Mouse (Mus musculus) neural tube, embryonic 11.5 days (tissue): Measurements from ENCODE around the gene Apoe. TPM values are rescaled to one million over a fixed set of nuclear protein-coding genes. Genes with fewer than 3 reads are reported as not detected.

Experiments
- ATAC-seq: fragments of 200-750 bp; cut with Nextera tagmentation; 2 replicates; pipeline ENCODE4 v1.8.0; 2017; ENCODE audit warnings: moderate number of reproducible peaks, mild to moderate bottlenecking, moderate TSS enrichment, moderate library complexity; ENCODE audit not compliant: insufficient read depth, low FRiP score, low TSS enrichment
- DNase-seq: peaks from one replicate; pipeline ENCODE4 v3.0.0-alpha.2; 2015; ENCODE audit warnings: low spot score
- H3K27ac ChIP-seq: fragments of 300-500 bp; sonication (generic); 2 replicates; pipeline ENCODE4 v1.5.1; 2014; ENCODE audit warnings: low read depth, mild to moderate bottlenecking, low read length
- H3K27me3 ChIP-seq: fragments of 300-500 bp; sonication (generic); 2 replicates; pipeline ENCODE4 v1.6.1; 2014; ENCODE audit warnings: mild to moderate bottlenecking, low read length, mixed read lengths; ENCODE audit not compliant: control insufficient read depth, insufficient read depth
- H3K36me3 ChIP-seq: fragments of 300-500 bp; sonication (generic); 2 replicates; pipeline ENCODE4 v1.6.1; 2014; ENCODE audit warnings: mild to moderate bottlenecking, low read length, moderate library complexity, mixed read lengths; ENCODE audit not compliant: control insufficient read depth, insufficient read depth
- H3K4me1 ChIP-seq: fragments of 300-500 bp; sonication (generic); 2 replicates; pipeline ENCODE4 v1.6.1; 2014; ENCODE audit warnings: low read length, mixed read lengths; ENCODE audit not compliant: control insufficient read depth, insufficient read depth
- H3K4me2 ChIP-seq: fragments of 300-500 bp; sonication (generic); 2 replicates; pipeline ENCODE4 v1.6.1; 2014; ENCODE audit warnings: low read depth, mild to moderate bottlenecking, moderate library complexity
- H3K4me3 ChIP-seq: fragments of 300-500 bp; sonication (generic); 2 replicates; pipeline ENCODE4 v1.5.1; 2014; ENCODE audit warnings: low read depth, low read length
- H3K9ac ChIP-seq: fragments of 300-500 bp; sonication (generic); 2 replicates; pipeline ENCODE4 v1.6.1; 2014; ENCODE audit warnings: mild to moderate bottlenecking, low read length
- H3K9me3 ChIP-seq: fragments of 300-500 bp; sonication (generic); 2 replicates; pipeline ENCODE4 v1.6.1; 2016; ENCODE audit warnings: low read length; ENCODE audit not compliant: control insufficient read depth
- WGBS: fragments of 180-500 bp; shearing (Covaris S2); extraction: QIAGEN DNeasy Blood & Tissue Kit; methylation state at CpG from one replicate; pipeline ENCODE4 v1.1.7; 2014; 5-methylcytosine and 5-hydroxymethylcytosine counted together
- polyA plus RNA-seq: library from polyadenylated mRNA; unstranded; fragments of >200 nt; fragmentation: Nextera tagmentation; extraction: Ambion mirVana; gene quantifications from 2 replicates; pipeline ENCODE4 v1.2.1, GENCODE M21; 2014

Apoe gene
- polyA plus RNA-seq, 1 experiment from 2014 or later = 125 TPM

DNA sequence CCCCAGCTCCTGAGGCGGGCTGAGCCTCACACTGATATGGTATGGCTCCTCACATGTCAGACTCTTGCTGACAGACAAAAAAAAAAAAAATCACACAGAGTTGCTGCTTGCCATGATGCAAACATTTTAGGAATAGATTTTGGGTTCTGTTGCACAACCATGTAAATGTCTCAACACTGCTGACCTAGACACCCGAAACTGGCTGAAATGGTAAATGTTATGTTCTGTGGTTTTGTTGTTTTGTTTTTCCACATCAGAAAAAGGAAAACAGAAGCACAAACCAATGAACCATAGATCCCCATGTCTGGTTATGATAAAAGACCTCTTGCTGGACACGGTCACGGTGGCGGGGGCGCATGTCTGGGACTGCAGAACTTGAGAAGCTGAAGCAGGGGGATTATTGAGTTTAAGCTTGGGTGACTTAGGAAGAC, 15.2 kb downstream of the Apoe start:
- DNase-seq = no peak
- Histone ChIP-seq H3K9ac (no peak overlapping the region), H3K27ac (no peak overlapping the region), H3K4me2 (no peak overlapping the region), H3K9me3 (no peaks in the 10 kb centered on the region), H3K36me3 (no peaks in the 10 kb centered on the region), H3K4me3 (no peak overlapping the region), H3K4me1 (no peaks in the 10 kb centered on the region), H3K27me3 (no peaks in the 10 kb centered on the region)
- 86% methylated on average over 6 of the region's 6 CpGs for WGBS
- ATAC-seq = no peak

DNA sequence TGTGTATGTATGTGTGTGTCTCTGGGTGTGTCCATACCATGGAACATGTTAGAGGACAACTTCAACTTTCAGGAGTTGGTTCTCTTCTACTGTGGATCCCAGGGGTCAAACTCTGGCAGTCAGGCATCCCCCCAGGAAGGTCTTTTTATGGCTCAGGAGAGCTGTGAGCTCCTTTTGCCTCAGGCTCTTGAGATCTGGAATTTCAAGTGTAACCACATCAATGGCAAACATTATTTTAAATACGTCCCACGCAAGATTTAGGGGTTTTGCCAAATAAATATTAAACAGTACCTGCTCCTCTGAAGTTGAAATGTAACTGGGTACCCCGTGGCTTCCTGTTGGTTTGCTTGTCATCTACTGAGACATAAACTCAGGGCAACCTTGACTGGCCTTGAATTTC, 16.0 kb downstream of the Apoe start:
- no peaks in the 10 kb centered on the region for H3K4me1 ChIP-seq
- no peak overlapping the region for H3K4me3 ChIP-seq
- H3K9ac ChIP-seq = no peak overlapping the region
- H3K27ac ChIP-seq = no peak overlapping the region
- no peaks in the 10 kb centered on the region for H3K9me3 ChIP-seq
- no peaks in the 10 kb centered on the region for H3K36me3 ChIP-seq
- DNase-seq (no peak), ATAC-seq (no peak)
- H3K27me3 ChIP-seq = no peaks in the 10 kb centered on the region
- 79% methylated on average over 3 of the region's 3 CpGs for WGBS
- no peak overlapping the region for H3K4me2 ChIP-seq

DNA sequence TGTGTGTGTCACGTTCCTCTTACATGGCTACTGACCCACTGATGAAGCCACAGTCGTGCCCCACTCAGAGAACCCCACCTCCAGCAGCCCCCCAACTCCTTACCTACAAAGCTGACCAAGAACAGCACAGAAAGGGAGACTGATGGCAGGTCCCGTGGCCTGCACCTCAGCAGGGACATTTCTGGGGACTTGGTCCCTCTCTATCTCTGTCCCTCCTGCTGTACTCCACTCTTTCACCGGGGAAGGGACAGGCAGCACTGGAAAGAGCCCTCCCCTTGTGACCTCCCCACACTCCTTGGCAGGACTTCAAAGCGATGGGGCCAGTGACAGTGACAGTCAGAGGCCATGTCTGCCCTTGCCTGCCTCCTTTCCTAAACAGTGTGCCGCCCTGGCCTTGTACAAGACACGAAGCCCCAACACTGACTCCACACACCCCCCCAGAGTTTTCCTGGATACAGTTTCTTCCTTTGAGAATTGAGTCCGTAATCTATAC, 17.7 kb downstream of the Apoe start, which contains the start of the genes Gm44805 and Apoc4:
Gm44805 (minus strand) TSS at position 222 of the 493 bp plus-strand sequence.
Apoc4 (minus strand) TSS at position 278 of the 493 bp plus-strand sequence.
- 61% methylated on average over 8 of the region's 8 CpGs for WGBS
- Histone ChIP-seq H3K4me2 (no peak within 1 kb of the TSS), H3K4me1 (no peaks in the 10 kb centered on the region), H3K27me3 (no peaks in the 10 kb centered on the region), H3K9me3 (no peaks in the 10 kb centered on the region), H3K36me3 (no peaks in the 10 kb centered on the region), H3K27ac (no peak within 1 kb of the TSS), H3K4me3 (no peak within 1 kb of the TSS), H3K9ac (no peak within 1 kb of the TSS)
- ATAC-seq = no peak
- no peak for DNase-seq

DNA sequence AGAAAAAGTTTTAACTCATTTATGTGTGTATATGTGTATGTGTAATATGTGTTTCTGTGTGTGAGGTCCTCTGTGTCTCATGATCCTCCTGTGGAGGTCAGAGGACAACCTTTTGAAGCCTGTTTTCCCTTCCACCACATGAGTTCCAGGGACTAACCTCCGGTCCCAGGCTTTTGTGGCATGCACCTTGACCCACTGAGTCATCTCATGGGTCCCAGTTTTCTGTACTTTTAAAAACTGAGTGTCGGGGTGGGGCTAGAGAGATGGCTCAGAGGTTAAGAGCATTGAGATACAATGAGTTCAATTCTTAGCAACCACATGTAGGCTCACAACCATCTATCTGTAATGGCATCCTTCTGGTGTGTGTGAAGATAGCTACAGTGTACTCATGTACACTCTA, 18.3 kb downstream of the Apoe start:
- H3K9ac ChIP-seq = no peak overlapping the region
- no peak overlapping the region for H3K4me3 ChIP-seq
- H3K4me1 ChIP-seq = no peaks in the 10 kb centered on the region
- H3K4me2 ChIP-seq = no peak overlapping the region
- ATAC-seq (no peak), DNase-seq (no peak)
- 89% methylated on average over 2 of the region's 2 CpGs for WGBS
- H3K9me3 ChIP-seq = no peaks in the 10 kb centered on the region
- H3K27ac ChIP-seq = no peak overlapping the region
- H3K36me3 ChIP-seq = no peaks in the 10 kb centered on the region
- H3K27me3 ChIP-seq = no peaks in the 10 kb centered on the region

DNA sequence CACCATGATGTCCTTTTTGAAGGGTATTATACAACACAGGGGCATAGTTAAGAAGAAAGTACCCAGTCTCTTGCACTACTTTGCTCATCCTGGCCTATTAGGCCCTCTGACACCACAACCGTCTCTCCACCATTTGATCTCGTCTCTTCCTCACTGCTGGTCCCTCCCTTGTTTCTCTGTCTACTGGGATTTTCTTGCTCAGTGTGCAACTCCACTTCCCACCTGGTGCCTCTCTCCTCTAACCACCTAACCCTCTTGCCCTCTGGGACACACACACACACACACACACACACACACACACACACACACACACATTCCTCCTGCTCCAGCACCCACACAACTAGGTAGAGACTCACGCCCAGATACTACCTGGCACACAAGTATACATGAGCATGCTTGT, 20.1 kb downstream of the Apoe start:
- Histone ChIP-seq H3K4me2 (no peak overlapping the region), H3K9me3 (no peaks in the 10 kb centered on the region), H3K9ac (no peak overlapping the region), H3K27ac (no peak overlapping the region), H3K36me3 (no peaks in the 10 kb centered on the region), H3K4me3 (no peak overlapping the region), H3K4me1 (no peaks in the 10 kb centered on the region), H3K27me3 (no peaks in the 10 kb centered on the region)
- ATAC-seq (no peak), DNase-seq (no peak)
- 94% methylated on average over 3 of the region's 3 CpGs for WGBS

GRCm38 (mm10) chr7:19677872-19678271, 21.1 kb downstream of the Apoe start, which contains the start of gene Apoc2:
TSS of gene Apoc2 (minus strand) at chr7:19677941.
- no peak for ATAC-seq
- Histone ChIP-seq H3K9me3 (no peaks in the 10 kb centered on the region), H3K9ac (no peak within 1 kb of the TSS), H3K36me3 (no peaks in the 10 kb centered on the region), H3K4me1 (no peaks in the 10 kb centered on the region), H3K4me2 (no peak within 1 kb of the TSS), H3K4me3 (no peak within 1 kb of the TSS), H3K27me3 (no peaks in the 10 kb centered on the region), H3K27ac (no peak within 1 kb of the TSS)
- WGBS = 79% methylated on average over 8 of the region's 8 CpGs
- no peak for DNase-seq

- 40% methylated on average over 1 of the region's 1 CpGs for WGBS
- Histone ChIP-seq H3K27me3 (no peaks in the 10 kb centered on the region), H3K36me3 (no peaks in the 10 kb centered on the region), H3K9me3 (no peaks in the 10 kb centered on the region), H3K4me1 (no peaks in the 10 kb centered on the region), H3K27ac (no peak overlapping the region), H3K4me3 (no peak overlapping the region), H3K9ac (no peak overlapping the region), H3K4me2 (no peak overlapping the region)
- no peak for DNase-seq
- ATAC-seq = no peak
These were observed 22.3 kb downstream of the Apoe start for GRCm38 (mm10) chr7:19676662-19677061.

DNA sequence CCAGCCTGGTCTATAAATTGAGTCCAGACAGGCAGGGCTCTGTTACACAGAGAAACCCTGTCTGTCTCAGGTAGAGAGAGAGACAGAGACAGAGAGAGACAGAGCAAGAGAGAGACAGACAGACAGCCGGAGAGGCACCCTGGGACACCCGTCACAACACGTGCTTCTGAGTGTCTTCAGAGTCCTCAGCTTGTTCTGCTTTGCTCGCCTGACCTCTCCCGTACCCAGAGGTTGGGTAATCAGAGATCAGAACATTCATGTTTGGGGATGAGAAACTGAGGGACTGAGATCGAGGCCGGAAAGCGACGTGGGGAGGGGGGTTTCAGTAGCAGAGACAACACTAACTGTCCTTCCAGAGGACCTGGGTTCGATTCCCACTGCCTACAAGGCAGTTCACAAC, 23.2 kb downstream of the Apoe start:
- Histone ChIP-seq H3K36me3 (no peaks in the 10 kb centered on the region), H3K27me3 (no peaks in the 10 kb centered on the region), H3K4me3 (no peak overlapping the region), H3K4me2 (no peak overlapping the region), H3K4me1 (no peaks in the 10 kb centered on the region), H3K9ac (no peak overlapping the region), H3K27ac (no peak overlapping the region), H3K9me3 (no peaks in the 10 kb centered on the region)
- ATAC-seq (no peak), DNase-seq (no peak)
- 84% methylated on average over 10 of the region's 10 CpGs for WGBS

DNA sequence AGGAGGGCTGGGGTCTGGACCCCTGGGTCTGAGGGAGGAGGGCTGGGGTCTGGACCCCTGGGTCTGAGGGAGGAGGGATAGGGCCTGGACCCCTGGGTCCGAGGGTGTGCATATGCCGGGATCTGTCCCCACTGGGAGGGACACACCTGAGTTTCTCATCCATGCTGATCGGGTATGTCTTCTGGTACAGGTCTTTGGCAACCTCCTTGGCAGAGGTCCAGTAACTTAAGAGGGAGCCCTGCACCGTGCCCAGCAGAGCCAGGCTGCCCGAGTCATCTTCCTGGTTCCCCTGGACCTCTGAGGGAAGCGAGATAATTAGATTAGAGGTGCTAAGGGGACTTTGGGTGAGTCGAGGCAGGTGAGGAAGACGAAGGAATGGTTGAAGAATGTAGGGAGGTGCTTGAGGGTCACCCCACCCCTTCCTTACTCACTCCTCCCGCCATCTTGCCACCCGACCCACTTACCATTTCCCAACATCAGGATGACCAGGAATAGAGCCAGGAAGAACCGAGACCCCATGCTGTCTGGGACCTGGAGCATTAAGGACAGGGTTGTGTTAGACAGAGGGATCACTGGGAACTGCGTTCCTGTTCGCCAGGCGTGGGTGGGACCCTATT, 25.8 kb downstream of the Apoe start:
- DNase-seq (no peak), ATAC-seq (no peak)
- Histone ChIP-seq H3K9ac (no peak overlapping the region), H3K36me3 (no peaks in the 10 kb centered on the region), H3K27ac (no peak overlapping the region), H3K4me2 (no peak overlapping the region), H3K4me3 (no peak overlapping the region), H3K27me3 (no peaks in the 10 kb centered on the region), H3K9me3 (no peaks in the 10 kb centered on the region), H3K4me1 (no peaks in the 10 kb centered on the region)
- WGBS = 73% methylated on average over 14 of the region's 14 CpGs
